Mouse (Mus musculus): ENCODE results near the gene BC049730.

GRCm38 (mm10) chr7:24753476-24753875, 44.4 kb downstream of the BC049730 start:
- TF ChIP-seq HCFC1 (IDR thresholded peaks at IDR 0.05; ENCODE audit: borderline replicate concordance, insufficient read depth, low read length) (no peak), ZNF384 (IDR thresholded peaks at IDR 0.05; ENCODE audit: low read depth, low read length) (no peak), ZC3H11A (IDR thresholded peaks at IDR 0.05; ENCODE audit: borderline replicate concordance, low read depth, low read length) (no peak), MAFK (IDR thresholded peaks at IDR 0.05; ENCODE audit: insufficient read depth, low read depth, low read length) (no peak)

Measured in ES-E14 (cell line).